Mouse (Mus musculus): ENCODE results near the gene Ascc2.

- TF ChIP-seq CTCF (IDR thresholded peaks at IDR 0.05; ENCODE audit: extremely low read depth, insufficient read length, insufficient replicate concordance, low read depth, low read length) (no peak), POLR2A (IDR thresholded peaks at IDR 0.05; ENCODE audit: low read depth, low read length) (no peak)
These were observed 51.3 kb downstream of the Ascc2 start for GRCm38 (mm10) chr11:4688632-4689380.

All from small intestine, adult 2 months (tissue).